Mouse (Mus musculus): ENCODE measurements at regions not wholly inside any gene's neighbourhood (a gene's known extent, or its start where the extent isn't known, plus 50 kb on each side); places are given as distances from the start of the nearest gene placed in this dataset.
A peak's percentile ranks its signal among the peaks of the same experiment; 100 is the strongest.

GRCm38 (mm10) chr15:60111885-60112284 lies 95.5 kb upstream of the 4933412E24Rik start:
- DNase-seq (ENCODE audit: low read depth in 1 of 2, low spot score in 2 of 2) = peak in 1 of 2 experiments; percentile 49
- H3K36me3 ChIP-seq (ENCODE audit: control insufficient read depth, insufficient read depth, low read length) = no peaks in the 10 kb centered on the region
- H3K27ac ChIP-seq (ENCODE audit: insufficient read depth, low read length) = peak overlapping the region; percentile 86
- TF ChIP-seq CTCF (IDR thresholded peaks at IDR 0.05; ENCODE audit: extremely low read depth, insufficient read depth, insufficient read length, insufficient replicate concordance) (no peak), POLR2A (IDR thresholded peaks at IDR 0.05; ENCODE audit: low read depth, low read length) (no peak)
- no peak overlapping the region for H3K4me3 ChIP-seq (ENCODE audit: extremely low read depth, insufficient read depth, insufficient read length)
- H3K27me3 ChIP-seq (ENCODE audit: control insufficient read depth, insufficient read depth, low read length) = no peaks in the 10 kb centered on the region
- WGBS = 62% methylated on average over 3 of the region's 3 CpGs
- H3K4me1 ChIP-seq (ENCODE audit: control insufficient read depth, insufficient read depth, insufficient read length) = no peaks in the 10 kb centered on the region; the same call in 1 of the 2 replicates

DNA sequence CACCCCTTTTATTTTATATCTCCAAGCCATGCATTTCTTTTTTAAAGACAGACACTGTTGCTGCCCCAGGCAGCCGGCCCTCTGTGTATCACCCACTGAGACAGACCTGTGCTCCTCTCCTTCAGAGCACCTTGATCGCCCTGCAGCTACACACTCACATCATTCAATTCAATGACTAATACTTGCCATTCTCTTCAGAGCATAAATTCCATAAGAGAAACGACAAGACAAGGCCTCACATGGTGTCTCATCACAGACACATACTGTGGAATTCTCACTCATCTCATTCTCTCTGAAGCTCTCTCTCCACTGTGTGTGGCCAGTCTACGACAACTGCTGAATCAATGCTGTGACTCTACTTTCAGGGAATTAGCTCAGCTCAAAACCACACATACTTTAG lies 94.6 kb upstream of the 4933412E24Rik start:
- 68% methylated on average over 4 of the region's 4 CpGs for WGBS
- Histone ChIP-seq H3K4me3 (ENCODE audit: extremely low read depth, insufficient read depth, insufficient read length) (no peak overlapping the region), H3K27ac (ENCODE audit: insufficient read depth, low read length) (peak overlapping the region; percentile 75), H3K27me3 (ENCODE audit: control insufficient read depth, insufficient read depth, low read length) (no peaks in the 10 kb centered on the region), H3K4me1 (ENCODE audit: control insufficient read depth, insufficient read depth, insufficient read length) (no peaks in the 10 kb centered on the region; the same call in 1 of the 2 replicates), H3K36me3 (ENCODE audit: control insufficient read depth, insufficient read depth, low read length) (no peaks in the 10 kb centered on the region)
- no peak for DNase-seq (ENCODE audit: low read depth in 1 of 2, low spot score in 2 of 2)
- no peak for TF ChIP-seq CTCF (IDR thresholded peaks at IDR 0.05; ENCODE audit: extremely low read depth, insufficient read depth, insufficient read length, insufficient replicate concordance)
- no peak for TF ChIP-seq POLR2A (IDR thresholded peaks at IDR 0.05; ENCODE audit: low read depth, low read length)

DNA sequence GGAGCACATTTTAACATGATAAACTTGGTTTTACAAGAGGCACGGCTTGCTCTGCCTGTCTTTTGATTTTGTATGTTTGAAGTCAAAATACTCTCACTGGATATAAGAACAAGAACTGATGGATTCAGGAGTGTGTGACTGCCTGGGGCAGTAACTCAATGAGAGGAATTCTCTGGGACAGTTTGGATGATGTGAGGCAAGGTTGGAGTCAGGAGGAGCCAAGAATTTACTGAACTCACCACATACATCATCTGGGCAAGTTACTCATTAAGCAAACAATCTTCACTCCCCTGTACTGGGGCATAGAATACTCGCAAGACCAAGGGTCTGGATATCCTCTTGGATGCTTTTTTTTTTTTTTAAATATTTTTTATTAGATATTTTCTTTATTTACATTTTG lies 87.7 kb upstream of the 4933412E24Rik start:
- 90% methylated on average over 2 of the region's 2 CpGs for WGBS
- no peak for DNase-seq (ENCODE audit: low read depth in 1 of 2, low spot score in 2 of 2)
- Histone ChIP-seq H3K4me3 (ENCODE audit: extremely low read depth, insufficient read depth, insufficient read length) (no peak overlapping the region), H3K27me3 (ENCODE audit: control insufficient read depth, insufficient read depth, low read length) (no peaks in the 10 kb centered on the region), H3K27ac (ENCODE audit: insufficient read depth, low read length) (no peak overlapping the region), H3K4me1 (ENCODE audit: control insufficient read depth, insufficient read depth, insufficient read length) (peaks cover 3% of the 10 kb centered on the region; the same call in 1 of the 2 replicates), H3K36me3 (ENCODE audit: control insufficient read depth, insufficient read depth, low read length) (no peaks in the 10 kb centered on the region)
- TF ChIP-seq POLR2A (IDR thresholded peaks at IDR 0.05; ENCODE audit: low read depth, low read length) (no peak), CTCF (IDR thresholded peaks at IDR 0.05; ENCODE audit: extremely low read depth, insufficient read depth, insufficient read length, insufficient replicate concordance) (no peak)

DNA sequence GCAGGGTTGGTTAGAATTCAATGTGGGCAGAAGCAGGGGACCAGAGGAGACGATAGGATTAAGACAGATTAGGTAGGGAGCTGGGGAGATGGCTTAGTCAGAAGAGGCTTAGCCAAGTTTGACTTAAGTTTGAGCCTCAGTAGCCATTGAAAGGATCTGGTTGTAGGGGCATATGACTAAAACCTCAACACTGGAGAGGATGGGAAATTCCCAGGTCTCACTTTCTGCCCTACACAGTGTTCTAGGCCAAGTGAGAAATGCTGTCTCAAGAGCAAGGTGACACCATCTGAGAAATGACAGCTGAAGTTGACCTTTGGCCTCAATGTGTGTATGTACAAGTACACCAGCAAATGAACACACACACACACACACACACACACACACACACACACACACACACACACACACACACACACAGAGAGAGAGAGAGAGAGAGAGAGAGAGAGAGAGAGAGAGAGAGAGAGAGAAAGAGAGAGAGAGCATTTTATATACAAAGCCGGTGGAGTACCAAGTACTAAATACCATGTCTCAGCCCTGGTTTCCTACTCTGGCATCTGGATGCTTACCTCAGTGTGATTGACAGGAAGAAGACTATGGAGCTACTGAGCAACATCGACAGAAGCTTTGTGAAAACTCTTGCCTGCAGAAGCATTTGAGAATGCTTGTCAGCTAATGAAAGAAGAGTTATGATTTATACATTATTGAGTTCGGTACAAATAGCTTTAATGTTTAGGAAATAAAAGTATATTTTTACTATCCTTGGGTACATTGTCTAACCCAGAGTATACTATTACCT lies 85.3 kb upstream of the 4933412E24Rik start:
- no peak for TF ChIP-seq POLR2A (IDR thresholded peaks at IDR 0.05; ENCODE audit: low read depth, low read length)
- TF ChIP-seq CTCF (IDR thresholded peaks at IDR 0.05; ENCODE audit: extremely low read depth, insufficient read depth, insufficient read length, insufficient replicate concordance) = no peak
- peaks cover 3% of the 10 kb centered on the region; the same call in 1 of the 2 replicates for H3K4me1 ChIP-seq (ENCODE audit: control insufficient read depth, insufficient read depth, insufficient read length)
- peak overlapping the region; percentile 33; the same call in 1 of the 2 replicates for H3K27ac ChIP-seq (ENCODE audit: insufficient read depth, low read length)
- H3K4me3 ChIP-seq (ENCODE audit: extremely low read depth, insufficient read depth, insufficient read length) = no peak overlapping the region
- H3K27me3 ChIP-seq (ENCODE audit: control insufficient read depth, insufficient read depth, low read length) = no peaks in the 10 kb centered on the region
- H3K36me3 ChIP-seq (ENCODE audit: control insufficient read depth, insufficient read depth, low read length) = no peaks in the 10 kb centered on the region
- WGBS = 82% methylated on average over 4 of the region's 4 CpGs
- DNase-seq (ENCODE audit: low read depth in 1 of 2, low spot score in 2 of 2) = no peak

GRCm38 (mm10) chr15:60097141-60097540 lies 80.7 kb upstream of the 4933412E24Rik start:
- no peaks in the 10 kb centered on the region for H3K27me3 ChIP-seq (ENCODE audit: control insufficient read depth, insufficient read depth, low read length)
- no peaks in the 10 kb centered on the region for H3K4me1 ChIP-seq (ENCODE audit: control insufficient read depth, insufficient read depth, insufficient read length)
- peak; percentile 49 to 67 for DNase-seq (ENCODE audit: low read depth in 1 of 2, low spot score in 2 of 2)
- no peak overlapping the region for H3K27ac ChIP-seq (ENCODE audit: insufficient read depth, low read length)
- H3K36me3 ChIP-seq (ENCODE audit: control insufficient read depth, insufficient read depth, low read length) = no peaks in the 10 kb centered on the region
- no peak overlapping the region for H3K4me3 ChIP-seq (ENCODE audit: extremely low read depth, insufficient read depth, insufficient read length)
- peak; percentile 50; the same call in 1 of the 2 replicates for TF ChIP-seq CTCF (IDR thresholded peaks at IDR 0.05; ENCODE audit: extremely low read depth, insufficient read depth, insufficient read length, insufficient replicate concordance)
- TF ChIP-seq POLR2A (IDR thresholded peaks at IDR 0.05; ENCODE audit: low read depth, low read length) = no peak
- WGBS = 22% methylated on average over 4 of the region's 4 CpGs

DNA sequence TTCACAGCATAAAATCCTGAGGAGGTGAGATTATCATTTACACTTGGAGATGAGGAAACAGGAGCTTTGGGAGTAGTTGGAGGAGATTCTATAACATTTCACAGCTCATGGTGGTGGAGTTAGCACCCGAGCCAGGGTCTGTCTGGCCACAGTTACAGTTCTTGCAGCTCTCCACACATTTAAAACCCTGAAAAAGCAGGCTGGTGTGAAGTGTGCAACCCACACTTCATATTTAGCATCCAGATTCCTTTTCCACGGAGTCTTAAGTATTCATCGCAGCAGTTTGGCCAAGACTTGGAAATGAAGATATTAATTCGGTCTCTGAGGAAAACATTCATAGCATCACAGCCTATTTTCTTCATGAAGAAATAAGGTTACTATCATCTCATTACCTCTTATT lies 79.7 kb upstream of the 4933412E24Rik start:
- no peaks in the 10 kb centered on the region for H3K4me1 ChIP-seq (ENCODE audit: control insufficient read depth, insufficient read depth, insufficient read length)
- WGBS = 82% methylated on average over 4 of the region's 4 CpGs
- TF ChIP-seq POLR2A (IDR thresholded peaks at IDR 0.05; ENCODE audit: low read depth, low read length) = no peak
- no peak for TF ChIP-seq CTCF (IDR thresholded peaks at IDR 0.05; ENCODE audit: extremely low read depth, insufficient read depth, insufficient read length, insufficient replicate concordance)
- H3K27me3 ChIP-seq (ENCODE audit: control insufficient read depth, insufficient read depth, low read length) = no peaks in the 10 kb centered on the region
- no peaks in the 10 kb centered on the region for H3K36me3 ChIP-seq (ENCODE audit: control insufficient read depth, insufficient read depth, low read length)
- DNase-seq (ENCODE audit: low read depth in 1 of 2, low spot score in 2 of 2) = no peak
- H3K27ac ChIP-seq (ENCODE audit: insufficient read depth, low read length) = 0 out of 2 replicates have a peak overlapping the region, but pooled peaks have one; percentile 9
- H3K4me3 ChIP-seq (ENCODE audit: extremely low read depth, insufficient read depth, insufficient read length) = no peak overlapping the region

- DNase-seq (ENCODE audit: low read depth in 1 of 2, low spot score in 2 of 2) = no peak
- no peaks in the 10 kb centered on the region for H3K36me3 ChIP-seq (ENCODE audit: control insufficient read depth, insufficient read depth, low read length)
- no peaks in the 10 kb centered on the region for H3K4me1 ChIP-seq (ENCODE audit: control insufficient read depth, insufficient read depth, insufficient read length)
- WGBS = 86% methylated on average over 5 of the region's 5 CpGs
- TF ChIP-seq POLR2A (IDR thresholded peaks at IDR 0.05; ENCODE audit: low read depth, low read length) (no peak), CTCF (IDR thresholded peaks at IDR 0.05; ENCODE audit: extremely low read depth, insufficient read depth, insufficient read length, insufficient replicate concordance) (no peak)
- H3K27me3 ChIP-seq (ENCODE audit: control insufficient read depth, insufficient read depth, low read length) = no peaks in the 10 kb centered on the region
- no peak overlapping the region for H3K27ac ChIP-seq (ENCODE audit: insufficient read depth, low read length)
- no peak overlapping the region for H3K4me3 ChIP-seq (ENCODE audit: extremely low read depth, insufficient read depth, insufficient read length)
These were observed 73.5 kb upstream of the 4933412E24Rik start for GRCm38 (mm10) chr15:60089921-60090320.

Measured in spleen, adult 2 months (tissue).